Mouse (Mus musculus) intestine, embryonic 16.5 days (tissue): ENCODE measurements at regions not wholly inside any gene's neighbourhood (a gene's known extent, or its start where the extent isn't known, plus 50 kb on each side); places are given as distances from the start of the nearest gene placed in this dataset.

Experiments used
- ATAC-seq: fragments of 200-750 bp; cut with Nextera tagmentation; 2 replicates; pipeline ENCODE4 v1.8.0; 2017; ENCODE audit warnings: moderate TSS enrichment, moderate library complexity
- H3K27ac ChIP-seq: fragments of 300-500 bp; sonication (generic); 2 replicates; pipeline ENCODE4 v1.5.1; 2014; ENCODE audit warnings: mild to moderate bottlenecking, low read length
- H3K27me3 ChIP-seq: fragments of 300-500 bp; sonication (generic); replicated peaks from 2 replicates; pipeline ENCODE4 v1.6.1; 2014; ENCODE audit warnings: low read length, control low read depth, mixed read lengths; ENCODE audit not compliant: control insufficient read depth, insufficient read depth
- H3K36me3 ChIP-seq: fragments of 300-500 bp; sonication (generic); 2 replicates; pipeline ENCODE4 v1.6.1; 2014; ENCODE audit warnings: low read length, control low read depth; ENCODE audit not compliant: control insufficient read depth, insufficient read depth
- H3K4me1 ChIP-seq: fragments of 300-500 bp; sonication (generic); 2 replicates; pipeline ENCODE4 v1.6.1; 2014; ENCODE audit warnings: low read length, control low read depth, mixed read lengths; ENCODE audit not compliant: control insufficient read depth, insufficient read depth
- H3K4me2 ChIP-seq: fragments of 300-500 bp; sonication (generic); 2 replicates; pipeline ENCODE4 v1.6.1; 2014; ENCODE audit warnings: low read depth, low read length, control low read depth
- H3K4me3 ChIP-seq: fragments of 300-500 bp; sonication (generic); 2 replicates; pipeline ENCODE4 v1.5.1; 2014; ENCODE audit warnings: mild to moderate bottlenecking, low read length
- H3K9ac ChIP-seq: fragments of 300-500 bp; sonication (generic); 2 replicates; pipeline ENCODE4 v1.6.1; 2014; ENCODE audit warnings: low read depth, low read length
- H3K9me3 ChIP-seq: fragments of 300-500 bp; sonication (generic); 2 replicates; pipeline ENCODE4 v1.6.1; 2016; ENCODE audit warnings: low read length, control low read depth; ENCODE audit not compliant: control insufficient read depth
- WGBS: fragments of 180-500 bp; shearing (Covaris S2); extraction: QIAGEN DNeasy Blood & Tissue Kit; methylation state at CpG from one replicate; pipeline ENCODE4 v1.1.7; 2014; 5-methylcytosine and 5-hydroxymethylcytosine counted together

DNA sequence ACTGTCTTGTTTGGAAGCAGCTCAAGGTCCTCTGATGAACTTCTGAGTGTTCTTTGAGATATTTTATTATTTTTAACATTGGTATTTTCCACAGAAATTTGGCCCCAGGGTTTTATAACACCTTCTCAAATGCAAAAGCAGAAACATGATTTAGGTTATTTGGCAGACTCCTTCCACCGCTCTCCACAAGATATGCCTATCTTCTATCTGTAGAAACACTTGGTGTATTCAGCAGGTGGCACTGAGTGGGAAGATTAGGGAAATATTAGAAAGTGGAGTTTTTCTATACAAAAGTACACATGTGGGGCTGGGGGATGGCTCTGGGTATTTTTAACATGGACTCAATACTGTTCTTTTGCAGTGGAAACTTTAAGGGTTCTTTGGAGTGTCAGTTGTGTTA is 475.3 kb downstream of the Dach1 start:
- Histone ChIP-seq H3K36me3 (no peaks in the 10 kb centered on the region), H3K4me2 (no peak overlapping the region), H3K27ac (no peak overlapping the region), H3K4me3 (no peak overlapping the region), H3K4me1 (no peaks in the 10 kb centered on the region), H3K9ac (no peak overlapping the region), H3K27me3 (no peaks in the 10 kb centered on the region), H3K9me3 (no peaks in the 10 kb centered on the region)
- WGBS = 91% methylated on average over 1 of the region's 1 CpGs
- no peak for ATAC-seq

DNA sequence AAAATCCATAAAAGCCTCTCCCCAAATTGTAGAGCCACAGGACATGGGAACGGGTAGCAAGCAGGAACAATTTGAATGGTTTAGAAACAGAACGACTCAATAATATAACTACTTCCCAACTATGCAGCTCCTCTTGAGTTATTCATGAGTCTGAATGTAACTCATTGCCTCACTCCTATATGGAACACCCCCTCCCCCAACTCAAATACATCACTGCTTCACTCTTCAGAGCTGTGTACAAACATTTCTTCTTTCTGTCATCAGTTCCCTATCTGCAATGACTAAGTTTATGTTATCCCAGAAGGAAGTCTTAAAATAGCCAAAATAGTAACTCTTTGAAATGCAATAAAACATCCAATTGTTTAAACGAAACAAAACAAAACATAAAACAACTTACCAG is 484.9 kb downstream of the Dach1 start:
- Histone ChIP-seq H3K27me3 (no peaks in the 10 kb centered on the region), H3K4me1 (no peaks in the 10 kb centered on the region), H3K4me2 (no peak overlapping the region), H3K4me3 (no peak overlapping the region), H3K9me3 (no peaks in the 10 kb centered on the region), H3K9ac (no peak overlapping the region), H3K36me3 (no peaks in the 10 kb centered on the region), H3K27ac (no peak overlapping the region)
- ATAC-seq = no peak
- WGBS = 42% methylated on average over 3 of the region's 3 CpGs

DNA sequence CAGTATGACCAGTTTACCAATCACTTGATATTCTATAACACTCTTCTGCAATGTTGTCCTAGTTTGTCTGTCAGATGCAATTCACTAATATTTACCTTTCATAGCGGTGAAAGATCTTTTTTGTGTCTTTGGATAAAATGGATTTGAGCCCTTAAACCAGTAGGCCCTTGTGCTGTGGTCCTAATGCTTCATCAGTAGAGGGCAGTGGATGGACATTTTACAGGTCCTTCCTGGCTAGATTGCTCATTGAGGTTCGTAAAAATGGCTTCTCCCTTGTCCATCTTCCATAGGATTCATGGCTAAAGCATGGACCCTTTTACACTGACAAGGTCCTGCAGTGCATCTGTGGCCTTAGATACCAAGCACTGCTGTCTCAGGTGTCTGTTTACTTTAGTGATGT is 501.8 kb downstream of the Dach1 start:
- H3K27ac ChIP-seq = no peak overlapping the region
- H3K27me3 ChIP-seq = no peaks in the 10 kb centered on the region
- no peak overlapping the region for H3K4me2 ChIP-seq
- ATAC-seq = no peak
- H3K9me3 ChIP-seq = no peaks in the 10 kb centered on the region
- no peaks in the 10 kb centered on the region for H3K4me1 ChIP-seq
- H3K36me3 ChIP-seq = no peaks in the 10 kb centered on the region
- WGBS = 65% methylated on average over 2 of the region's 2 CpGs
- no peak overlapping the region for H3K9ac ChIP-seq
- H3K4me3 ChIP-seq = no peak overlapping the region

DNA sequence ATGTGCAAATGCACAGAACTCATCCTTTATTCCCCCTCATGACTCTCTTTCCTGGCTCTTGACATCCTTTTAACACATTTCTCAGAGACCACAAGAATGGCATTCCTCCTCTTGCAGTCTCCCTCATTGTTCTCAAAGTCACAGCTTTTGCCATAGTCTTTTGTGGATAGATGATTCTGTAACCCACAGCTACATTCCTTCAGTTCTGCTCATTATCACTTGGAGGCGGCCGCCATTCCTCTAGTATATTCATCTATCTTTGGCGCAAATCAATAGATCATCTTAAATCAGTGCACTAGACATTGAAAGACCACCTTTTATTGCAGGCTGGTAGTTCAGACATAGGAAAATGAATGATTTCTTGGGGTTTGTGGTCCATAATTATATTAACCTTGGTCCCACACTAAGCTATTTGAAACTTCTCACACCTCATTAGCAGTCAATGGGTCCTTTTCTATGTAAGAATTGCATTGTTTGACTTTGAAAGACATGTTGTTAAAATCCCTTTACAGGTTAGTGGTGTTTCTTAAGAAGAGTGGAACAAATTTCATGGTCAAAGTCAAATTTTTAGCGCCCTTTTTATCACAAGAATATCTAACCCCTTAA is 531.3 kb downstream of the Dach1 start:
- Histone ChIP-seq H3K9ac (no peak overlapping the region), H3K4me3 (no peak overlapping the region), H3K36me3 (no peaks in the 10 kb centered on the region), H3K27me3 (no peaks in the 10 kb centered on the region), H3K27ac (no peak overlapping the region), H3K4me2 (no peak overlapping the region), H3K4me1 (no peaks in the 10 kb centered on the region), H3K9me3 (no peaks in the 10 kb centered on the region)
- no peak for ATAC-seq
- 81% methylated on average over 4 of the region's 4 CpGs for WGBS

DNA sequence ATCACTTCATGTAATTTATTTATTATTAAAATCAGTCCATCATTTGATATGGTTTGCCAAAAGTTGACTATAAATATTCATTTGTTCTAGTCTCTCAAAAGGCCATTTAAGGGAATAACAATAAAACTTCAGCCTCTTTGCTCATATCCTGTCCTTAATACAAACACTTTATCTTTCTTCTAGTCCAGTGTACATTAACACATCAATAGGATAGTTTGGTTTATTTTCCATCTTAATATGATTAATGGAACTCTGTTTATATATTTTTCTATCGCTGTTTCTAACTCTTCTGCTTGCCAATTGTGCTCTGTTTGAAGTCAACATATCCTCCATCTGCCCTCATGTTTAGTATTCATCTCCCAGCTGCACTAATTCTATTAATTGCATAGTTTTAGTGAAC is 558.1 kb downstream of the Dach1 start:
- no peak overlapping the region for H3K27ac ChIP-seq
- H3K4me1 ChIP-seq = no peaks in the 10 kb centered on the region
- no peak for ATAC-seq
- H3K4me2 ChIP-seq = no peak overlapping the region
- H3K27me3 ChIP-seq = no peaks in the 10 kb centered on the region
- no peak overlapping the region for H3K4me3 ChIP-seq
- no peaks in the 10 kb centered on the region for H3K36me3 ChIP-seq
- no peak overlapping the region for H3K9ac ChIP-seq
- WGBS = 42% methylated on average over 1 of the region's 1 CpGs
- no peaks in the 10 kb centered on the region for H3K9me3 ChIP-seq

GRCm38 (mm10) chr14:97596694-97597093 is 572.9 kb downstream of the Dach1 start:
- WGBS = 80% methylated on average over 5 of the region's 5 CpGs
- Histone ChIP-seq H3K4me1 (no peaks in the 10 kb centered on the region), H3K4me3 (no peak overlapping the region), H3K27me3 (no peaks in the 10 kb centered on the region), H3K36me3 (no peaks in the 10 kb centered on the region), H3K4me2 (no peak overlapping the region), H3K27ac (no peak overlapping the region), H3K9ac (no peak overlapping the region), H3K9me3 (no peaks in the 10 kb centered on the region)
- ATAC-seq = no peak

DNA sequence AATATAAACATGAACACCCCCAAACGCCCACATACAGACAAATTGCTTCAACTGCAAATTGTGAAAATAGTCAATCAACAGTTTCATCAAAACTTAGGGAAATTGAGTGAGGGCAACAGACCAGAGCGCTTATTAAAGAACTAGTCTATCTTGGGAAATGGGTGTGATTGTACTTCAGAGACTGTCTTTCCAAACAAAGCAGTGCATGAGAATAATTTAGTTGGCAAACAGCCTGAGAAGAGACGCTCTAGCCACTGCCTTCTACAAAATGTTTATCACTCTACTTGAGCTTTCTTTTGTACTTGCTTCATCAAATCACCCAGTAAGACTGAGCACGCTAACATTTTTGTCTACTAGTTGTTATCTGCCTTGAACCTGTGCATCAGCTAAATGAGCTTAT is 581.0 kb downstream of the Dach1 start:
- WGBS = 61% methylated on average over 4 of the region's 4 CpGs
- no peak for ATAC-seq

GRCm38 (mm10) chr14:97588182-97588581 is 581.4 kb downstream of the Dach1 start:
- WGBS = 40% methylated on average over 7 of the region's 7 CpGs
- Histone ChIP-seq H3K9me3 (no peaks in the 10 kb centered on the region), H3K27ac (no peak overlapping the region), H3K9ac (no peak overlapping the region), H3K4me1 (no peaks in the 10 kb centered on the region), H3K4me3 (no peak overlapping the region), H3K36me3 (no peaks in the 10 kb centered on the region), H3K4me2 (no peak overlapping the region; the same call in 1 of the 2 replicates), H3K27me3 (no peaks in the 10 kb centered on the region)
- ATAC-seq = 0 out of 2 replicates have a peak, but pooled peaks have one; percentile 31

More for the DNA sequence above, 581.0 kb downstream of the Dach1 start:
- no peak overlapping the region for H3K9ac ChIP-seq
- no peak overlapping the region; the same call in 1 of the 2 replicates for H3K4me2 ChIP-seq
- no peaks in the 10 kb centered on the region for H3K9me3 ChIP-seq
- H3K4me1 ChIP-seq = no peaks in the 10 kb centered on the region
- no peaks in the 10 kb centered on the region for H3K27me3 ChIP-seq
- no peak overlapping the region for H3K4me3 ChIP-seq
- no peak overlapping the region for H3K27ac ChIP-seq
- no peaks in the 10 kb centered on the region for H3K36me3 ChIP-seq

GRCm38 (mm10) chr14:97586962-97587361 is 582.6 kb downstream of the Dach1 start:
- no peaks in the 10 kb centered on the region for H3K4me1 ChIP-seq
- ATAC-seq = 0 out of 2 replicates have a peak, but pooled peaks have one; percentile 58
- no peak overlapping the region for H3K9ac ChIP-seq
- no peak overlapping the region for H3K4me2 ChIP-seq
- no peaks in the 10 kb centered on the region for H3K27me3 ChIP-seq
- WGBS = 13% methylated on average over 4 of the region's 4 CpGs
- H3K4me3 ChIP-seq = no peak overlapping the region
- H3K9me3 ChIP-seq = no peaks in the 10 kb centered on the region
- no peaks in the 10 kb centered on the region for H3K36me3 ChIP-seq
- no peak overlapping the region for H3K27ac ChIP-seq

DNA sequence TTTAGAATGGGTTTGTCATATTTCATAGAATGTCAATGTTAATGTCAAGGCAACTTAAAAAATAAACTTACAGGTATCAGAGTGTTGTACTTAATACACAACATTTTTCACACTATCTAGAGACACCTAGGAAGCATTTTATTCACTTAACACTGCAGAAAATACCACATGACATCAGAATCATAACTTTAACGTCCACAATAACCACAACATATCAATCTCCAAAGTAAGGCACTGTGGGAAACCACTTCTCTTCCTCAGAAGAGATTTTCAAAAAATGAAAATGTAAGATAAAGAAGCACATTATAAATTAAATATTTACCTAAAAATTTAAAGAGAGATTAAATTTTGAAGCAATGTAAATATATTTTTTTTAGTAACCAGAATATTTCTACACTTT is 599.3 kb downstream of the Dach1 start:
- no peak for ATAC-seq
- no peaks in the 10 kb centered on the region for H3K27me3 ChIP-seq
- no peaks in the 10 kb centered on the region for H3K4me1 ChIP-seq
- no peak overlapping the region for H3K4me2 ChIP-seq
- no peak overlapping the region for H3K27ac ChIP-seq
- H3K9me3 ChIP-seq = no peaks in the 10 kb centered on the region
- H3K36me3 ChIP-seq = no peaks in the 10 kb centered on the region
- H3K4me3 ChIP-seq = no peak overlapping the region
- 77% methylated on average over 1 of the region's 1 CpGs for WGBS
- H3K9ac ChIP-seq = no peak overlapping the region
